Mouse (Mus musculus) thymus, postnatal 25 days (tissue): ENCODE measurements at regions not wholly inside any gene's neighbourhood (a gene's known extent, or its start where the extent isn't known, plus 50 kb on each side); places are given as distances from the start of the nearest gene placed in this dataset.

Experiments used
- DNase-seq: peaks from one replicate; pipeline ENCODE4 v3.0.0; 2022

- DNase-seq: no peak
Observed at GRCm38 (mm10) chr15:11712481-11713274, 194.4 kb downstream of the Npr3 start.

- DNase-seq: no peak
Observed at GRCm38 (mm10) chr15:11701246-11701645, 205.8 kb downstream of the Npr3 start.

- DNase-seq: no peak
Observed at GRCm38 (mm10) chr15:11699929-11700328, 207.2 kb downstream of the Npr3 start.

GRCm38 (mm10) chr15:11697060-11697459 is 210.0 kb downstream of the Npr3 start:
- DNase-seq: no peak

- no peak for DNase-seq
Observed at GRCm38 (mm10) chr15:11693772-11694270, 213.3 kb downstream of the Npr3 start.

- DNase-seq: no peak
Observed at GRCm38 (mm10) chr15:11664839-11665379, 242.2 kb downstream of the Npr3 start.

- DNase-seq: no peak
Observed at GRCm38 (mm10) chr15:11655168-11655567, 251.9 kb downstream of the Npr3 start.

GRCm38 (mm10) chr15:11646241-11646640 is 246.8 kb upstream of the Tars start:
- no peak for DNase-seq

GRCm38 (mm10) chr15:11644779-11645178 is 245.3 kb upstream of the Tars start:
- no peak for DNase-seq

- no peak for DNase-seq
Observed at GRCm38 (mm10) chr15:11630654-11631053, 231.2 kb upstream of the Tars start.

- DNase-seq: no peak
Observed at GRCm38 (mm10) chr15:11626433-11626832, 227.0 kb upstream of the Tars start.

GRCm38 (mm10) chr15:11612416-11612815 is 213.0 kb upstream of the Tars start:
- DNase-seq: no peak

- no peak for DNase-seq
Observed at GRCm38 (mm10) chr15:11610043-11610670, 210.7 kb upstream of the Tars start.

GRCm38 (mm10) chr15:11607489-11607888 is 208.0 kb upstream of the Tars start:
- DNase-seq: no peak

GRCm38 (mm10) chr15:11605677-11606076 is 206.2 kb upstream of the Tars start:
- no peak for DNase-seq

GRCm38 (mm10) chr15:11597021-11597420 is 197.6 kb upstream of the Tars start:
- no peak for DNase-seq

GRCm38 (mm10) chr15:11590542-11591116 is 191.2 kb upstream of the Tars start:
- DNase-seq: no peak

GRCm38 (mm10) chr15:11589795-11590194 is 190.3 kb upstream of the Tars start:
- no peak for DNase-seq

GRCm38 (mm10) chr15:11586384-11586783 is 186.9 kb upstream of the Tars start:
- no peak for DNase-seq

GRCm38 (mm10) chr15:11584155-11584554 is 184.7 kb upstream of the Tars start:
- no peak for DNase-seq

GRCm38 (mm10) chr15:11578331-11578730 is 178.9 kb upstream of the Tars start:
- DNase-seq: no peak

GRCm38 (mm10) chr15:11574359-11574758 is 174.9 kb upstream of the Tars start:
- no peak for DNase-seq

GRCm38 (mm10) chr15:11573496-11573895 is 174.0 kb upstream of the Tars start:
- no peak for DNase-seq

GRCm38 (mm10) chr15:11572063-11572462 is 172.6 kb upstream of the Tars start:
- no peak for DNase-seq
